Mouse (Mus musculus): ENCODE data around the gene Hps6.

DNA sequence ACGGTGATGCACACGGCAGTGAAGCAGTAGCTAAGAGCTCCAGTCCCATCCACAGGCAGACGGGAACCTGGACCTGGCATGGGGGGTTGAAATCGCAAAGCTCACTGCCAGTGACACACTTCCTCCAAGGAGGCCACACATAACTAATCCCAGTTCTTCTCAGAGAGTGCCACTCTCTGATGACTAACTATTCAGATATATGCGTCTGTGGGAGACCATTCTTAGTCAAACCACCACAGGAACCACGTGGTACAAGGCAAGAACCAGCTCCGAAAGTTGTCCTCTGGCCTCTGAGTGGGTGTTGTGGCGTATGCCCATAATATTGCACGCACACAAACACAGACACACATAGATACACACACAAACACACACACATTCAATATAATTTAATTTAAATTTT lies 1.0 kb upstream of the Hps6 start:
- TF ChIP-seq CTCF (IDR thresholded peaks at IDR 0.05; ENCODE audit: borderline replicate concordance, insufficient read depth, low read depth, low read length), result no peak
- TF ChIP-seq POLR2A (IDR thresholded peaks at IDR 0.05; ENCODE audit: borderline replicate concordance, insufficient read depth, low read length), result no peak

Data from cerebellum, adult 2 months (tissue).